Mouse (Mus musculus): ENCODE results near the gene Tmem88b. TPM values are rescaled to one million over a fixed set of nuclear protein-coding genes. Genes with fewer than 3 reads are reported as not detected.
A peak's percentile ranks its signal among the peaks of the same experiment; 100 is the strongest.

The Tmem88b gene
- total and polyA plus RNA-seq, 3 experiments = 0.84 to 1.1 (median 0.96) TPM

DNA sequence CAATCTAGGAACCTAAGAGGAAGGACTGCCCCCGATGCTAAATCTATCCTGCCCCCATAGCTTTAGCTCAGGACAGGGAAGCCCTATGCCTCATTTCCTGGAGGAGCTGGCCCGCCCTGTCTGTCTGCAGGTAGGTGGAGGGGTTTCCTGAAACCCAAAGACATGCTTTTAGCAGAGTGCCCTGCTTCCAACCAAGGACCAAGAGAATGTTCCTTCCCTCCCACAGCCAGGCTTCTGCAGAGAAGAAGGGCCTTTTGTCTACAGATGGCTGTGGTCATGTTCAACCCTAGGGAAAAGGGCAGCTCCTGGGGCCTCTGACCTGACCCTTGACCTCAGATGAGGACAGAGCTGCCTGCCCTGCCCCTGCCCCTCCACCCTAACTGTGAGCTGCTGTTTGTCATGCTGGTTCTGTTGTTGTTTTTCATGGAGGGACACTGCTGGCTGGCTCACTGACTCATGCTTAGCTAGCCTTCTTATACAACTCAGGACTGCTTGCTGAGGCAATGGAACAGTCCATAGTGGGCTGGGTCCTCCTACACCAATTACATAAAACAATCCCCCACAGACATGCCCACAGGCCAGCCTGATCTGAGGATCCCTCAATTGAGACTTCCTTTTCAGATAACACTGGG lies 8.9 kb downstream of the Tmem88b start:
- no peaks in the 10 kb centered on the region for H3K36me3 ChIP-seq (ENCODE audit: control insufficient read depth, insufficient read depth, low read length)
- no peaks in the 10 kb centered on the region for H3K79me2 ChIP-seq (replicated peaks; ENCODE audit: control insufficient read depth, insufficient read depth, low read length)
- TF ChIP-seq POLR2A (IDR thresholded peaks at IDR 0.05; ENCODE audit: insufficient read depth, low read depth, low read length) = no peak
- intact Hi-C loops (cut with DNase I) = no loop called here
- WGBS = 57% methylated on average over 2 of the region's 2 CpGs
- H3K27me3 ChIP-seq (ENCODE audit: control insufficient read depth, insufficient read depth, low read length) = no peaks in the 10 kb centered on the region
- H3K4me3 ChIP-seq = no peak overlapping the region
- peak overlapping the region; percentile 74 for H3K27ac ChIP-seq
- H3K9ac ChIP-seq (ENCODE audit: low read depth, low read length) = no peak overlapping the region
- DNase-seq = no peak
- peaks cover 30% of the 10 kb centered on the region for H3K4me1 ChIP-seq (ENCODE audit: control insufficient read depth, insufficient read depth, low read length)

DNA sequence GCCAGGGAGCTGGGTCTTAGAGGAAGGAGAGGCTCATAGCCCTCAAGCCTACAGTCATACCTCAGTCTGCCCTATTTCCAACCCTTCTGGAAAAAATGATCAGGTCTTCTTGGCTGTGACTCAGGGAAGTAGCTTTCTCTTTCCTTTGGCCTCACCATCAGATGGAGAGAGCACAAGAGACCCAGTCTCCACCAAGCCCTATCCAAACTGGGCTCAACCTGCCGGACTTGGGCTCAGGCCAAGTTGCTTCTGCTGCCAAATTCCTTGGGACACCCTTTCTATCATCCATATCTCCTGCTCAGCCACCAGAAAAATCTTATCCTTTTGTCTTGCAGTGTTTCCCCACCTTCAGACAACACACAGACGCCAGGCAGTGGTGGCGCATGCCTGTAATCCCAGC lies 9.8 kb downstream of the Tmem88b start:
- peak overlapping the region; percentile 85 for H3K27ac ChIP-seq
- DNase-seq = peak; percentile 53 to 65
- no peaks in the 10 kb centered on the region for H3K79me2 ChIP-seq (replicated peaks; ENCODE audit: control insufficient read depth, insufficient read depth, low read length)
- H3K9ac ChIP-seq (ENCODE audit: low read depth, low read length) = no peak overlapping the region
- TF ChIP-seq CTCF (IDR thresholded peaks at IDR 0.05) (no peak), POLR2A (IDR thresholded peaks at IDR 0.05; ENCODE audit: insufficient read depth, low read depth, low read length) (no peak), EP300 (IDR thresholded peaks at IDR 0.05; ENCODE audit: insufficient read depth, low read depth, low read length) (no peak)
- no peaks in the 10 kb centered on the region for H3K27me3 ChIP-seq (ENCODE audit: control insufficient read depth, insufficient read depth, low read length)
- no peak overlapping the region for H3K4me3 ChIP-seq
- 40% methylated on average over 3 of the region's 3 CpGs for WGBS
- H3K36me3 ChIP-seq (ENCODE audit: control insufficient read depth, insufficient read depth, low read length) = no peaks in the 10 kb centered on the region
- intact Hi-C loops (cut with DNase I) = no loop called here
- H3K4me1 ChIP-seq (ENCODE audit: control insufficient read depth, insufficient read depth, low read length) = peaks cover 27% of the 10 kb centered on the region

DNA sequence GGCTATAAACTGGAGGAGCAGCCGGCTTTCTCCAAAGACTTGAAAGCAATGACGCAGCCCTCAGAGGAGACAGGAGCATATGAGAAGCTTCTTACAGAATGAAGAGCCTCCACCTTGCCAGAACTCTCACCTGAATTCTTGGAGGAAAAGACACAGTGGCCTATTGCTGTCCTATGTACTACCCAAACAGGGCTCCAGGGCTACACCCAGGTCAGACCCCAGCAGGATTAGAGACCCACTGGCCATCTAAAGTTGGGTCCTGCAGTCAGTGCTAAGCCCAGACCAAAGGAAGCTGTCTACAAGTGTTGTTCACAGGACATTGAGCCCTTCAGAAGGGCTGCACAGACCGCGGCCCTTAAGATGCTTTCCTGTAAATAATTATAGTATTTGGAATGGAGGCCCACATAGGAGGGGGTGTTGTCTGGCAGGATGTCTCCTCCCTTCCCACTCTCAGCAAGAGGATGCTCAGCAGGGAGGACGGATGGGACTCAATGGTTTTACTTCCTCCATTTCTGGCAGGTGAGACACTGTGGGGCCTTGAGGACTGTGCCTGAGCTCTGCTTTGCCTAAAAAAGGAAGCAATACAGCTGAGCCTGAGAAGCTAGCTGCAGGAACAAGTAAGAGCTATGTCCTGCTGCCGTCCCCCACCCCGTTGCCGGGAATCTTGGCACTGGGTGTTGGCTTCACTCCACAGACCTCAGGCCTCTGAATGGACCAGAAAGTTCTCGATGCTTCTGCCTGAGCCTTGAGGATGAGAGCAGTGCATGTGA lies 10.5 kb downstream of the Tmem88b start:
- Histone ChIP-seq H3K4me3 (peak overlapping the region; percentile 58), H3K4me1 (ENCODE audit: control insufficient read depth, insufficient read depth, low read length) (peaks cover 23% of the 10 kb centered on the region), H3K27me3 (ENCODE audit: control insufficient read depth, insufficient read depth, low read length) (no peaks in the 10 kb centered on the region), H3K79me2 (replicated peaks; ENCODE audit: control insufficient read depth, insufficient read depth, low read length) (no peaks in the 10 kb centered on the region), H3K27ac (peak overlapping the region; percentile 85), H3K9ac (ENCODE audit: low read depth, low read length) (no peak overlapping the region), H3K36me3 (ENCODE audit: control insufficient read depth, insufficient read depth, low read length) (no peaks in the 10 kb centered on the region)
- no peak for TF ChIP-seq CTCF (IDR thresholded peaks at IDR 0.05)
- TF ChIP-seq POLR2A (IDR thresholded peaks at IDR 0.05; ENCODE audit: insufficient read depth, low read depth, low read length) = peak; percentile 39; the same call in 1 of the 2 replicates
- TF ChIP-seq EP300 (IDR thresholded peaks at IDR 0.05; ENCODE audit: insufficient read depth, low read depth, low read length) = peak; percentile 95
- peak; percentile 84 for DNase-seq
- WGBS = 10% methylated on average over 9 of the region's 9 CpGs
- intact Hi-C loops (cut with DNase I) = no loop called here

DNA sequence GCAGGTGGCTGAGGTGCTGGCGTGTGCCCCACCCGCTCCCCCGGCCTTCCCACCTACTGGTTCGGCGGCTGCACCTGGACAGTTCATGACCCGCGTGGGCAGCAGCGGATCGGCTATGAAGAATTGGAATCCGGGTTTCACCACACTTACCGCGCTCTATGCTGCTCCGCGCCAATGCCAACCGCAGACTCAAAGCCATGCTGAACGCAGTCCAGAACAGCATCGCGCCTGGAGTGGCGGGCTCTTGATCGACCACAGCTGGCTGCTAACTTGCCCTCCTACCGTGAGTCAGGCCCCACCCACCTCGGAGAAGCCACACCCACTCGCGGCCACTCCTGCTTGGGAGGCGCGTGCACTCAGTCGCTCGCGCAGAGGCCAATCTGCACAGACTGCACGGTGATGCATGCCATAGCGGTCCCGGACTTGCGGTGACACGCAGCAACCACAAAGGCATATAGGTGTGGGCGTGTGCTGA lies 11.4 kb downstream of the Tmem88b start, which contains the start of gene Vwa1:
Vwa1 (minus strand) TSS at position 419 of the 475 bp plus-strand sequence.
- H3K4me3 ChIP-seq = peak within 1 kb of the TSS; percentile 58
- WGBS = 2% methylated on average over 35 of the region's 35 CpGs
- TF ChIP-seq EP300 (IDR thresholded peaks at IDR 0.05; ENCODE audit: insufficient read depth, low read depth, low read length) (peak; percentile 63; the same call in 1 of the 2 replicates), POLR2A (IDR thresholded peaks at IDR 0.05; ENCODE audit: insufficient read depth, low read depth, low read length) (peak; percentile 99), CTCF (IDR thresholded peaks at IDR 0.05) (no peak)
- peak; percentile 91 to 95 for DNase-seq
- peak within 1 kb of the TSS; percentile 67 for H3K9ac ChIP-seq (ENCODE audit: low read depth, low read length)
- intact Hi-C loops (cut with DNase I) = no loop called here
- no peaks in the 10 kb centered on the region for H3K36me3 ChIP-seq (ENCODE audit: control insufficient read depth, insufficient read depth, low read length)
- H3K4me1 ChIP-seq (ENCODE audit: control insufficient read depth, insufficient read depth, low read length) = peaks cover 23% of the 10 kb centered on the region
- H3K27ac ChIP-seq = peak within 1 kb of the TSS; percentile 85
- no peaks in the 10 kb centered on the region for H3K79me2 ChIP-seq (replicated peaks; ENCODE audit: control insufficient read depth, insufficient read depth, low read length)
- H3K27me3 ChIP-seq (ENCODE audit: control insufficient read depth, insufficient read depth, low read length) = no peaks in the 10 kb centered on the region

DNA sequence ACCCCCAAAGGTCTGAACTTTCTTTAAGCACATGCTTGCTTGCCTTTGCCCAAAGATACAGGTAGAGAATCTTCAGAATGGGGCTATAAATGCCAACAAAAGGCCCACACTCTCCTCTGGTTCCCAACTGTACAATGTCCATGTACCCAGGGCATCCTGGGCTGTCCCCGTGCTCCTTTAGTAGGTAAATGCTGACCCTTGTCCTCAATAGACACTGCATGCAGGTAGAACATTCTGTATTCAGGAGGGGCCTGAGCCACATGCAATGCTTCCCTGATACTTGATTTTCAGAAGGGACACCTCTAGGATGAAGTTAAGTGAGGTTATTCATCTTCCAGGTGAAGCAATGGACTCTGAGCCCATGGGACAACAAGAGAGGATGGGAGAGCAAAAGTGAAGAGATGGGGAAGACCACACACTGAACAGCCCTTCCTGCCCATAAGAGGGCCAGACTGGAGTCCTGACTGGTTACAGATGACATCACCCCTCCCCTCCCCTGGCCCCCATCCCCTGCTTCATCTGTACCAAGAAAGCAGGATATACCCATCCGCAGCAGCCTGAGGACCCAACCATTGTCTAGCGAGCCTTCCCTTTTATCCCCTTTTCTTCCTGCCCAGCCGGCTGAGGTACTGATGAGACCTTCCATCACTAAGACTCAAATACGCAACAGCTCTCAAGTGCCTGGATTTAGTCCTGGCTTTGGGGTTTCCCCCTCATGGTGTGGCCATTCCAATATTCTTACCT lies 12.2 kb downstream of the Tmem88b start:
- Histone ChIP-seq H3K9ac (ENCODE audit: low read depth, low read length) (no peak overlapping the region), H3K79me2 (replicated peaks; ENCODE audit: control insufficient read depth, insufficient read depth, low read length) (no peaks in the 10 kb centered on the region), H3K4me1 (ENCODE audit: control insufficient read depth, insufficient read depth, low read length) (peaks cover 23% of the 10 kb centered on the region), H3K36me3 (ENCODE audit: control insufficient read depth, insufficient read depth, low read length) (no peaks in the 10 kb centered on the region), H3K4me3 (peak overlapping the region; percentile 58), H3K27me3 (ENCODE audit: control insufficient read depth, insufficient read depth, low read length) (no peaks in the 10 kb centered on the region), H3K27ac (peak overlapping the region; percentile 85)
- DNase-seq = no peak
- intact Hi-C loops (cut with DNase I) = no loop called here
- no peak for TF ChIP-seq CTCF (IDR thresholded peaks at IDR 0.05)
- TF ChIP-seq EP300 (IDR thresholded peaks at IDR 0.05; ENCODE audit: insufficient read depth, low read depth, low read length) = no peak
- TF ChIP-seq POLR2A (IDR thresholded peaks at IDR 0.05; ENCODE audit: insufficient read depth, low read depth, low read length) = no peak
- 41% methylated on average over 5 of the region's 5 CpGs for WGBS
